Mouse (Mus musculus) spleen, postnatal 14 days (tissue): ENCODE measurements around the gene Cdh13.
"Not testable (repeated sequence)": the region's sequence is repeated elsewhere in the genome, so short reads cannot be mapped to it uniquely, and the experiment has no call there.

Experiments used
- DNase-seq, 2 experiments: peaks; one replicate each; pipeline ENCODE4 v3.0.0; 2021 to 2022; ENCODE audit warnings: low spot score in 2 of 2

Cdh13 gene

DNA sequence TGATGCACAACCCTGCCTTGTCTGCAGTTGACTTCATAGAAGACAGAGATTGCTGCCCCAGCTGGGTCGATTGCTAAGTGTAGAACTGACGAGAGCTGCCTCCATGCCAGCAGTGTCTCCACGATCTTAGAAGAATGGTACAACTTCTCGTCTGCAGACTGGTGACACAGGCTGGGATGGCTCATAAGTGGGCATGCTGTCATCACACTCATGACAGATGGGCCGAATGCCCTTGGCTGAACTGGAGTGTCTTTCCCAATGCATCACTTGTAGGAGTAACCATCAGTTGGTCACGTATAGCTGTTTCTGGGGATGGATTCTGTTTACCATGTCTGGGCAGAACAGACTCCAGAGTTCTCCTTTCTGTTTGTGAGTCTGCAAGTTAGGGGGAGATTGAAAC lies 392.7 kb downstream of the Cdh13 start:
- no peak for DNase-seq

DNA sequence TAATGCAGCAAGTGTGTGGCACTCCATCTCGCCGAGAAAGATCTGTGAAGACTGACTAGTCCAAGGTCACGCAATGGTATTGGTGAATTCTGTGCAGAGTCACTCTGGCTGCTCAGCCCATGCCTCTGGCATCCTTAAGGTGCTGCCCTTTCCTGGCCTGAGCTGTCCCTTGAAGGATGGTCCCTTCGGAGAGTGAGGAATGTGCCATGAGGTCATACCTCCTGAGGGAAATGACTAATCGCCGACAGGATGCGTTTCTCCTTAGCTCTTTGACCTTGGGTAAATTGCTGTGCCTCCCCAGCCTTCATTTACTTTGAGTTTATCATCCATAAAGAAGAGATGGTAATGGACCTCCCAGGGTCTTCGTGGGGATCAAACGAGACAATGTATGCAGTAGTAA lies 395.8 kb downstream of the Cdh13 start:
- no peak for DNase-seq

DNA sequence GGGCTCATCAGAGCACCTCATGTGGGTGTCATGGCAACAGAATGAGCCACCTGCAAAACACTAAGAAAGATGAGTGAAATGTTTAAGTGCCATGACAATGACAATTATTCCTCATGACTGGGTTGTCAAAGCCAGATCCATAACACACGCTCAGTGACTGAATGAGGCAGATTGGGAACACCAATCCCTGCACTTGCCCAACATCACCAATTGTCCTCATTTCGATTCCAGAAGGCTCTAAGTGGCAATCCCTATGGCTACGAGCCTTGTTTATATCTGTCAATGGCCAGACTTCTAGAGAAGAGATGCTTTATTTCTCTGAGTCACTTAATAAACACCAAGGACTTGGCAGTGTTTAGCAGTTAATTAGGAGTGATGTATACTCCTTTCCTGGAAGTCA lies 399.9 kb downstream of the Cdh13 start:
- no peak for DNase-seq

DNA sequence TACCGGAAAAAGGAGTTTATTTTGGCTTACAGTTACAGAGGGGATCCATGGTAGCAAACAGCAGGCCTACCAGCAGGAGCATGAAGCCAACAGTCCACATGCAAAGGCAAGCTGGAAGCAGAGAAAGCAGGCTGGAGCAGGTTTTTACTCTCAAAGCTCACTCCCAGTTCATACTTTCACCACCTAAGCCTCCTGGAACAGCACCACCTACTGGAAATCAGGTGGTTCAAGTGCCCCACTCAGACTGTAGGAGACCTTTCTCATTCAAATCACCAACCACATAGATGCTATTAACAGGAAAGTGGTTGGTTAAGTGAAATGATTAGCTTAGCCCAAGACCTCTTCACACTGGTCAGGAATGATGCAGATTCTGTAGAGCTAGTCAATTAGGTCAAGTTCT lies 402.3 kb downstream of the Cdh13 start:
- DNase-seq = no peak

DNA sequence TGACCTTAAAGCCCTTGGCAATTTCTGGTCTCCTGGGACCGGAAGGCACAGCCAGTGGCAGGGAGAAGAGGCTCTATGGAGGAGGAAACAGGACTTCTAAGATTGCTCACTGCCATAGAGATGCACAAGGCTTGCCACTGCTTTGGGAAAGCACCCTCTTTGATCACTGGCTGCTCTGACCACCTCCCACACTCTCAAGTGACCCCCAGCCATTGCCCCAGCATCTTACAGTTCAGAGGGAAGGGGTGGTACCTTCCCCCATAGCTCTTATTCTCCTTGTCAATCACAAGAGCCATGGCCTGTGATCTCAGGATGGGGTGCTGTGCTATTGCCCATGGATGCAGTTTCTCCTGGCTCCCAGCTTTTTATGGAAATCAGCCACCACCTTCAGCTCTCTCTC lies 406.3 kb downstream of the Cdh13 start:
- no peak for DNase-seq

DNA sequence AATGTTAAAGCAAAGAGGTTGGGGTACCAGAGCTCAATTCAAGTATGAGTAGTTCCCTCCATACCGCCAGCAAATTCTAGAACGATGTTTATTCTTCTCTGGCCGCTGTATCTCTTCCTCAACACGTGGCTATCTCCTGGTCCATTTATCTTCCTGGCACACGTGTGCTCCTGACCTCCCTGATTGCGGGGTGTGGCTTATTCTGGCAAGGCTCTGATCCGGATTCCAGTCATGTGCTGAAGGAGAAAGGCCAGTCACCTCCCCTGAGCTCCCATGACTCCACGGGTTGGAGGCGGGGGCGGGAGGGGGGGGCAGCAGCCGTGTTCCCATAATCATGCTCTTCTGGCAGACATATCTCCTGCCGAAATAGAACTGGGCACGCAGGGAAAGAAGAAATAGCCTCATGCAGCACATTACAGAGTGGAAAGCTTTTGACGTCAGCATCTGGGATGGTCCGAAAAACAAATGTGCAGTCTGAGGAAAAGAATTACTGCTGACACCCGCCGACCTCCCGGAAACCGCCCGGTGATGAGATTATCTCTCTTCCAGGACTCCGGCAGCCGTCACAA lies 417.9 kb downstream of the Cdh13 start:
- DNase-seq = no peak

DNA sequence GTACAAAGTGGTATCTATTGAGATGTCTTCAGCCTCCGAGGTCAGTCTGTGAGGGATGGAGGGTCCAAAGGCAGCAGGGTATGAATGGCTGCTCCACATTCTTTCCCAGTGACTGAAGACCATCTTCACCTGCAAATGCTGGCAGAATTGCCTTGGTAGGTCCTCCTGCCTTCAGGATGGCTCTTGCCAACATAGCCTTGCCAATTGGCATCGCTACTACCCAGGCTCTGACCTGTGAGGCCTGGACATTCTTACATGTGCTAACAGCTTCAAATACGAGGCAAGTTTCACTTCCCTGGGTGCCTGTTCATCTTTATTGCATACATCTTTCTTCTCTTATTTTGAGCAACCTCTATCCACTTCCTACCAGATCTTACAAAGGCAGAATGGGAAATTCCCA lies 425.8 kb downstream of the Cdh13 start:
- no peak for DNase-seq

DNA sequence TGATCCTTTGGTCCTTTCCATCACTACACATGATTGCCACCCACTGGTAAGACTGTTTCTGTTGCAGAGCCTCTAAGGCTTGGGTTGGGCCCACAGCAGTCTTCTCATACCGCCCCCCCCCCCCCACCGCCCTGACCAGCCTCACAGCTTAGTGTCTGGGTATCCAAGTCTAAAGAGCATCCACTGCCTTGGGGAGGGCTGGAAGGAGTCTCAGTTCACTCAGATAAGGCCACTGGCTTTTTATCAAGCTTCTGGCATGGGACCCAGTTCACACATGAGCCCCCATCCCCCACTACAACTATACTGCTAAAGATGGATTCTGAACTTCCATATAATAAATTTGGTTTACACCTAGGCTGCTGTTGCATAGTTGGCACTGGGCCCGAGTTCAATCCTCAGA lies 428.1 kb downstream of the Cdh13 start:
- no peak for DNase-seq

DNA sequence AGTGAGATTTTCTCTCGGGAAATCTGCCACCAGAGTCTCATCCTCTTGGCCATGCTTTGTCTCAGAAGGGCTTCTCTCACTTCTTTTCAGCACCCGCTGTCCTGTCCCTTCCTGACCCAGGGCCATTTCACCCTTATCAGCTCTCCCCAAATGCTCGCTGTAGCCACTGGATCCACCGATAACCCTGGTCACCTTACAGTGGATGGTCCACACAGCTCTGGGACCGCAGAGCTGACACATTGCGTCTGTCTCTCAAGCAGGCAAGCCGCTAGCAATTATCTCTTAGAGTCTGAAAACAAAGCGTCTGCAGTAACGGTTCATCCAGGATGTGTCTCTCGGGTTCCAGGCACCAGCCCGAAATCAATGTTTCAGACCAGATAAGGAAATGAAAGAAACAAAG lies 429.6 kb downstream of the Cdh13 start:
- no peak for DNase-seq

DNA sequence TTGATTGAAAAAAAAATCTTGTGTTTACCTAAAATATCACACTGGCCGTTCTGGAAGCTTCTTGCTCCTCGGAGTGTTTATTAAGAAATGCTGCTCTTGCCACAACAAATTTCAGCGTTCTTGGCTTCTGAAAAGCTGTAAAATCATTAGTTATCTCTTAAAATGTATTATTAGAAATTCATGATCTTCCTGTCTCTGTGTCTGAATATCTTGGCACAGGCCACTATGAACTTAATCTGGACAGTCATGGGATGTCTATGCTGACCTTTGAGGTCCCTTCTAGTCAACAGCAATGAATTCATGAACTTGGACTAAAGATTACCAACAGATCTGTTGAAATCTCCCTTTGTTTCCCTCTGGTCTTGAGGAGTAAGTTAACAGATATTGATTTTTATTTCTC lies 430.1 kb downstream of the Cdh13 start:
- DNase-seq = no peak

DNA sequence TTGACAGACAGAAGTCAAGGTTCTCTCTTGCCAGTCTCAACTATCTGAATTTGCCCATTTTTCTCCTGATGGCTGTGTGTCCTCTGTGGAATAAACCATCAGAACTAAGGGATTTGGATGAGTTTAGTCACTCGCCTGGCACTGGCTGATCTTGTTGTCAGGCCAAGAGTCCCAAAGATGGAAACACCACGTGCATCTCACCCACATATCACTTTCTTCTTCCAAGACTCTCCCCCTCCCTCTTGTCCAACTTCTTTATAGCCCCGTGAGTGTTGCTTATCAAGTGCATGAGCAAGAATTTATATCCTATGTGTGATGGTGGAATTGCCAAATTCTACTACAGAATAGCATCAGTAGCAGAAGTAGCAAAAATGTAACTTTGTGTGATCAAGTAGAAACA lies 439.4 kb downstream of the Cdh13 start:
- no peak for DNase-seq

DNA sequence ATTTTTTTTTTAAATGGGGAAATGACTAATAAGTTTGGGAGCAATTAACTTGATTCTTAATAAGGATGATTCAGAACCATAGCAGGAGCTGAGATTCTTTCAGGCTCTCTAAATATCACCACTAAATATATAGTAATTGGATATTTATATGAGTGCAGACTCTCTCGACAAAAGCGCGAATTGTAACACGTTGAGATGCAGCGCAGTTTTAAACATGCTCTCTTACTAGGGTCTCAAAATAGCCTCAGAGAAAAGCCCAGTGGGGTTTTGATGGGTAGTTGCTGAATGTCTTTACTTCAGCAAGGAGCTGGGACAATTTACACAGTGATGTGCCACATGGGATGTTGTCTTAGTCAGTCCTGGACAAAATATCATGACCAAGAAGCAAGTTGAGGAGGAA lies 442.1 kb downstream of the Cdh13 start:
- no peak for DNase-seq

DNA sequence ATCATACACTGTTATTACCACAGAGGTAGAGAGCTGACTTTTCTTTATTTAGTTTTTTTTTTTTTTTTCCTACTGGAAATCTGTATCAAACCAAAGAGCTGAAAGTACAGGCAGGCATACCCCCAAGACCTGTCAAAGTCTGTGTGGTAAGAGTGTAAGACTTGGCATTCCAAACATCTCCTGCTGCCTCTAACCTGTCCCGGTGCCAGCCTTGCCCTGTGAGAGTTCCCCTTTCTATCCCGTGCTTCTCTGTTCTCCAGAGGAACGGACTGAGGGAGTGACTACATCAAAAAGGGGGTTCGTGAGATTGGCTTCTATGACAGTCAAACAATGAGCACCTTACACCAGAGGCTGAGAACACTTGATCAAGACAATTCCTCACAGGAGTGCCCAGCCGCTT lies 458.2 kb downstream of the Cdh13 start:
- DNase-seq = no peak

DNA sequence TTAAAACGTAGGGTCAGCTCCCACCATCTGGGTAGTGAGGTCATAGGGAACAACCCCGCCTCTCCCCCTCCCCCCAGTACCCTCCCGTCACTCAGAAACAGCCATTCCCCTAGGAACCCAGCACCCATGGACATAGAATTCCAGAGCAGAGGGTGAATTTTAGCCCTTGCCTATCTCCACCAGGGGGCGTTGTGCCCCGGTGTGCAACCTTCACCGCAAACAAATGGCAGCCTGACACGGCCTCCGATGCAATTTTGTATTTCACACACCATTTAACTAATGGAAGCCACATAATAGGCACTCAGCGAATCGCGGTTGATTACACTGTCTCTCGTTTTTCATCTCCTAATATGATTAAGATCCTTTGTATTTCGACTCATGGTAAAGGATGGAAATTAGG lies 461.5 kb downstream of the Cdh13 start:
- DNase-seq = no peak

DNA sequence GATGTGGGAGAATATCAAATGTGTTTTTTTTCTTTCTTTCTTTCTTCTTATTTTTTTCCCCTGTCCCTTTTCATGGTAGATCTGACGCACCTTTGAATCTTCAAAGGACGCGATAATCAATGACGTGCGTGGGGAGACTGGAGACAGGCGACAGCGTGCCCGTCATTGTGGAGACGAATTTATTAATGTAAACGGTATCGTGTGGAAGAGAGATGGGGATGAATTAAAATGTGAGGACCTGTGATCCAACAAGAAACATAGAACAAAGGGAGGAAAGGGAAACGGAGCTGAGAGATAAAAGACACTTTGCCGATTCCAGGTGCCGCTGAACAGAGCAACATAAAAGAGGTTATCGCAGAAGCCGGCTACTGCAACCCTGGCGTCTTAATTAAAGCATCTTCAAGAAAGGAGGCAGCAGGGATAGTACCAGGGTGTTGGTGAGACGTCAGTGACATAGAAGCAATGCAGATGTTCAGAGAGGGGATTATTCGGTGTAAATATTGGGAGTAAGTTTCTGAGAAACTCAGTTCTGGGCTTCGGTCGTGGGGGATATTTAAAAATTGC lies 464.6 kb downstream of the Cdh13 start:
- DNase-seq = no peak

DNA sequence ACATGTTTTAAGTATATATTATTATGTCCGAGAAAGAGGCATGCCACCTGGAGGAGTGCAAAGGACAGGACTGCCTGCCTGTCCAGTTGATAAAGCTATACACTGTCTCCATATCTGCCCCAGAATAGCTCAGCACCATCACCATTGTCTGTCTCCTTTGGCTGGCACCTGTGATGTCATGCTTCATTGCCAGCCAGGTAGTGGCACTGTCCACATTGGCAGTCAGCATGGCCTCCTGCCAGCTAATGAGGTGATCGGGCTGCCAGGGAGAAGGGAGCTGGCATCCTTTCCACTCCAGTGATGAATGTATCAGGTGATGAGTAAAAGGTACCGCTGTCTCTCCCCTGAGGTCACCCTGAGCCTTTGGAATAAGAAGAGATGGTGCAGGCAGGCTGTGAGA lies 465.7 kb downstream of the Cdh13 start:
- no peak for DNase-seq

DNA sequence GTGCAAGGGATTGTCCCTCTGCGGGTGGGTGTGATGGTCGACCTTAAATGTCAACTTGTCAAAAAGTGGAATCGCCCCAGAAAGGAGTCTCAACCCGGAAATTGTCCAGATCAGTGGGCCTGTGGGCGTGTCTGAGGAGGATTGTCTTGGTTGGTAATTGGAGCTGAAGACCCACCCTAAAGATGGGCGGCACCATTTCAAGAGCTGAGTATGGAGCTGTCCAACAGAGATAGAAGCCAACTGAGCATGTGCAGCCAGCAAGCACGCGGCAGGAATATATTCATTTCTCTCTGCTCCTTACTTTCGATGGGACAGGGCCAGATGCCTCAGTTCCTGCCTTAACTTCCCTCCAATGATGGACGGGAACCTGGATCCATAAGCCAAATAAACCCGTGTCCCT lies 466.3 kb downstream of the Cdh13 start:
- no peak for DNase-seq

DNA sequence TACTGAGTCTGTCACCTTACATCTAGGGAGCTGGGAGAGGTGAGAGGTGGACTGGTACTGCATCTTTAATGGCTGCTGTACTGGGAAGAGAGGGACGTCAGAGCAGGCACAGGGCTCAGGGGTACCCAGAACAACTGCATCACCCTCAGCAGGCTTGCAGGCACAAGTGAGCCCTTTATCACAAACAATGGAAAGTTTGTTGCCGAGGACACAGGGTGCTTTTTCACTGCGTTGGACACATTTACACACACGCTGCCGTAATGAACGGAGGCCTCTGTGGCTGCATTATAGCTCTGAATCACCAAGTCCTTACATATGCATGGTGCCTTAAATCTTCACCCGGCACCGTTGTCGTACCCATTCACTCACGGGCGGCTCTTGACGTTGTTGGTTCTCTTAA lies 470.2 kb downstream of the Cdh13 start:
- no peak for DNase-seq

DNA sequence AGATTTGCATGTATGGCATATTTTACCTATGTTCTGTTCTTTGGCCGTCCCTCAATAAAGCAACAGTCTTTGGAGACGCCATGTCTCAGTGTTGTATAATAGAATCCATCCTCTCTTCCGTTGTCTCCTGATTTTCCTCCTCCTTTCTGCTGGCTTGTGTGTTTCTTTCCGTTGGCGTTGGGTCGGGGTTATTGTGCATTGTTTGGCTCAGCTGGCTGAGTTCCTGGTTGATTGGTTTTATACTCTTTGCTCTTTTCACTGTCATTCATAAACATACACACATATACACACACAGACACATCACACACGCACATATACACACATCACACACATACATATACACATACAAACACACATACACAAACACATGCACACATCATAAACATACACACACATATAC lies 470.6 kb downstream of the Cdh13 start:
- DNase-seq = no peak

DNA sequence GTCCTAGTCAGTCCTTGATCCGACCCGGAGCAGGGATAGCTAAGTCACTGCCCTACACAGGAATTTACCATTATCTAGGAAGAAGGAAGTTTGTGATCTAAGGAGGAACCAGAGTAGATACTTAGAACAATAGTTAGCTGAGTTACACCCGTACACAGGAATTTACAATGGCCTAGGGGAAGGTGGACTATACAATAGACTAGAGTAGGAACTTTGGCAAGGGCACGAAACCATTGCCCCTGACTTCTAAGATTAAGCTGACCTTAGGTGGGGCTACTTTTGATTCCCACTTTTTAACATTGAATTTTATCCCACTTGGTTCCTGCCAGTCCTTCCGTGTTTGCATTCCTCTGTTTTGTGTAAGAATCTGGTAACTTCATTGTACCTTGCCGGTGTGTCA lies 494.0 kb downstream of the Cdh13 start:
- DNase-seq = not testable (repeated sequence)

DNA sequence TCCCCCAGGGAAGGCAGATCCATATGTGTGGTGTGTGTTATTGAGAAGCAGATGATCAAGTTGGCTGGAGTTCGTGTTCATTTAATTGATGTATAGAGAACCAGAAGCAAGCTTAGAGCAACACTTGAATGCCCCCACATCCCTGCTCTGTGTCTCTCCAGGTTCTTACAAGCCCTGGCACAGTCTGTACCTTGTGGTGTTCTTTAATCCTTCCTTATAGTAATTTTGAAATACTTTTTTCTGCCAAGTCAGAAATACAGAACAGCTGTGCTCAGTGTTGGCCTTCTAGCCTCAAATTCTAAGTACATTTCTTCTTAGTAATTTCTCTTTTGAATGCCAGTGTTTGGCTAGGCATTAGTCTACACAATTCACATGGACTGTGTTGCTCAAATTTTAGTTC lies 494.8 kb downstream of the Cdh13 start:
- DNase-seq = no peak

DNA sequence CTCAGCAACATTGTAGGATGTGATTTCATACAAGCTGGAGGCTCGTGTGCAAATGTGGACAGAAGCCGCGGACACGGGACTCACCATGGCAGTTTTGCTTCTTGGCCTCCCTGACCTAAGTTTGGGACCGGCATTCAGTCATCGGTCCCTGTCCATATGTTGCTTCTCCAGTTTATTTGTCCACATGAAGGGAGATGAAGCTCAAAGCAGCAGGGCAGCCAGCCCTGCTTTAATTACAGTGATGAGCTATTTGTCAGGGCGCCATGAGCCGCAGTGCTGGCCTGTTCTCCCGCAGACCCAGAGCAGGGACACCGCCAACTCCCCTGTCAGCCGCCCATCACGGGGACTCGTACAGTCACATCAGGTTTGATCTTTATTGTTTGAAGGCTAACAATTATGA lies 502.1 kb downstream of the Cdh13 start:
- DNase-seq = no peak

DNA sequence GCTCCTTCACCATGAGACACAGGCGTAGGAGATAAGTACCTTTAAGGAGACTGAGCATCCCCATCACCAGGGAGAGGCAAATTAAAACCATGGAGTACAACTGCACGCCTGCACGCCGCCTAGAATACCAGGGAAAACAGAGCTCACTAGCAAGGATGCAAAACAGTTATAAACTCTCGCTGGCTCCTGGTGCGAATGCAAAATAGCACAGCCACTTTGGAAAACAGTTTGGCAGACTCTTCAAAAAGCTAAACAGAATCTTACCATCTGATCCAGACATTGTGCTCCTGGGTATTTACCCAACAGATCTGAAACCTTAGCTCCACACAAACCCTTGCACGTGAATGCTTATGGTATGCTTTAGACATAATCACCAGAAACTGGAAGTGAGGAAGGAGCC lies 506.1 kb downstream of the Cdh13 start:
- DNase-seq = no peak

DNA sequence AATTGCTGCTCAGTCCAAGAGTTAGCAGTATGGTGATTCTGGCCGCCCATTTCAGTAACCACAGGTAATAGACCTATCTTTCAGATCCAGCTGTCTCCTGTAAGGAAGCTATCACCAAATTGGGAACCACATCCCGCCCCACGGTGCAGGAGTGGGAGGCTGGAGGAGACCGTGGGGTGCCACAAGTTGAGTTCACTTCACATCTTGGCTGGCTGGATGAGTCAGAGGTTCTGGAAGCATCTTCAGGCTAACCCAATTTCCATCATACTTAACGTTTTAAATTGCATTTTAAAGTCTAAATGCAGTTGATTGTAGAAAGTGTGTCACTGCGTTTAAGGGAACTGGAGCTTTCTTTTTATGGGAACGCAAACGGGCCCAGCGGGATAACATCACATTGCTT lies 511.4 kb downstream of the Cdh13 start:
- DNase-seq = no peak

DNA sequence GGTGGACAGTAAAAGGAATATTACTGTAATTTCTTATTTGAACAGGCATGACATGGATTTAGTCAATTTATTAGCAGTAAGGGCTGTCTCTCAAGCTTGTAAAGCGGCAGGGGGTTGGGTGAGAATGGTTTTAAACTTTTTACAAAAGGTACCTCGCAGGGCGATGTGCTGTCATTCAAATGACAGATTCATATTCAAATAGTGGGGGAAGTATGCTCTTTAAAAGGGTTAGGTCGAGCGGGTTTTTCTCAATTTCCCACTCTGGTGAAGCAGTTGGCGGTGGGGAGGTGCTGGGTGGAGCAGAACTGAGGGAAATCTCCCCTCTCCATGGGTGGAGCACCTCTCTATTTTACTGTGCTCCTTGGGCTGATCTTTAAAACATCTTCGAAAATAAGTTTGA lies 513.0 kb downstream of the Cdh13 start:
- no peak for DNase-seq
